Mouse (Mus musculus) cortical plate, adult 2 months (tissue): Measurements from ENCODE around the gene Scgb2b27.
"Not testable (repeated sequence)": the region's sequence is repeated elsewhere in the genome, so short reads cannot be mapped to it uniquely, and the experiment has no call there.

Experiments
- CTCF ChIP-seq: fragments of 200-500 bp; IDR thresholded peaks from 2 replicates; pipeline ENCODE4 v1.5.1; 2011; ENCODE audit warnings: mild to moderate bottlenecking, control low read depth, low read length; ENCODE audit not compliant: insufficient read depth; ENCODE audit errors: extremely low read depth
- POLR2A ChIP-seq: fragments of 200-500 bp; IDR thresholded peaks from 2 replicates; pipeline ENCODE4 v1.6.1; 2011; ENCODE audit warnings: mild to moderate bottlenecking, low read length, control low read depth; ENCODE audit not compliant: insufficient read depth; ENCODE audit errors: extremely low read depth

GRCm38 (mm10) chr7:34034579-34034978, 20.8 kb upstream of the Scgb2b27 start:
- TF ChIP-seq CTCF, POLR2A: not testable (repeated sequence)
